Mouse (Mus musculus) layer of hippocampus, postnatal 14 days (tissue): ENCODE measurements around the gene Immp1l. TPM values are rescaled to one million over a fixed set of nuclear protein-coding genes. Genes with fewer than 3 reads are reported as not detected.

Experiments used
- DNase-seq, 2 experiments: peaks; one replicate each; pipeline ENCODE4 v3.0.0; 2021 to 2022; ENCODE audit warnings: low spot score in 2 of 2, mixed read lengths in 1 of 2
- microRNA-seq, 2 experiments: library from miRNA; unstranded; fragments of <30 nt; microRNA quantifications; one replicate each; pipeline ENCODE4 v1.2.0; 2021
- total RNA-seq, 2 experiments: library from RNA; stranded (reverse); gene quantifications; 2 replicates each; pipeline ENCODE4 v1.2.3; 2021

Gene Immp1l
- total RNA-seq, 2 experiments from 2014 or later: 29.1 to 34.3 TPM

DNA sequence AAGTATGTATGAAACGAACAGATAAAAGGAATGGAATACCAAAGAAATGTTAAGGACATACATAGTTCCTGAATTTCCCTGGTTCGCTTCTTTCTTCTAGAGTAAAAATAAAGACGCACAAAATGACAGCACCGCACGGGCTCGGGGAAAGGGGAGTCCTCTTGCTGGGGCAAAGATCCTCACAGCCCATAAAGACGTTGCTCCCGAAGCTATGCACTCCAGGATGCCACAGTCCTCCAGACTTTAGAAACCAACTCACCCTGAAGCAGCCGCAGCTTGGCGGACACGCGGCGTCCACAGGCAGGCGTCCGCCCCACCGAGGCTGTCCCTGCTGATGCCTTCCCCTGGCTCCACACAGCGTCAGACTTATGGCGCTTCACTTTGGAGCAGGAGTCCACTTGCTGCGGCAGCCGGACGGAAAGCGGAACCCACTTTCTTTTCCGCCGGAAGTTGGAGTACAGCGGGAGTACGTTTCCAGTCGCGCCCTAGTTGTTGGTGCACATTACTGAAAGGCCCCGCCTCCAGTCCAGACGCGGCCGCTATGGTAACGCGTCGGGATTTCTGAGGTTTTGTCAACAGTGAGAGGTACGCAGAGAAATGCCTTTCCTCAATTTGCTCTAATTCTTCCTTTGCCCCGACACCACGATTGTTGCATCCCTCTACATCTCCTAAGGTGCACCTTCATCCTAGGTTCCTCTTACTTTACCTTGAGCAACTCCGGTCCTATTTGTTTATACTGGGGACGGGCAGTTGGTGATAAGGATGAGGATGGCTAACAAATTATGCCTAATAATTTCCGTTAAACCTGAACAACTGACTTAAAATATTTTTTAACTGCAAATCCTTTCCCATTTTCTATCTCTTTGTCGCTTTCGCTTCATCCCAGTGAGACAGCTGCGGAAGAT lies 98.6 kb downstream of the Immp1l start, which contains the start of gene Dnajc24:
TSS of gene Dnajc24 (minus strand) at position 715 of the 905 bp plus-strand sequence.
- DNase-seq: peak; percentile 94

DNA sequence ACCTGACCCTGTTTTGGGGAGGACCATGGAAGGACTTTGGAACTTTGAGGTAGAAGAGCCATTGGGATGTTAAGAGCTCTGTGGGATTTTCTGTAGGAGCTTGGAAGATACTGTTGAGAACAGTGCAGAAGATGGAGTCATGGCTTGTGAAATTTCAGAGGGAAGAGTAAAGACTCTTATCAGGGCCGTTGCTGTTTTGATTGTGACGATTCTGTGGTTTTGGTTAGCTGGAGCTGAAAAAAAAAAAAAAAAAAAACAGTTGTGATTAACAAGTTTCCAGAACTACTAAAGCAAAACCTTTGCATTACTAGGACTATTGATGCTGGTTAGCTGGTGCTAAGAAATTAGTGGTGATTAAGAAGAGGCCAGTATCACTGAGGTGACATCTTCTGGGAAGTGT lies 104.0 kb downstream of the Immp1l start:
- no peak for DNase-seq

Small RNAs within 50 kb of the gene (microRNA-seq; reads per million reads assigned to microRNA genes)
- gene Gm22002: 0 reads per million in 2 experiments

Other genes starting within 250 kb of the Immp1l start
- gene Pax6, start 235.7 kb upstream of the Immp1l start, total RNA-seq: 10 to 100 TPM; 11.1 to 11.2 TPM
- gene Elp4, start 74 bp upstream of the Immp1l start, total RNA-seq: 10 to 100 TPM; 19.6 to 20.9 TPM
- gene Dnajc24, start 98.9 kb downstream of the Immp1l start, total RNA-seq: 10 to 100 TPM; 22.3 to 26.7 TPM